Mouse (Mus musculus): ENCODE results near the gene Pi4ka. TPM values are rescaled to one million over a fixed set of nuclear protein-coding genes. Genes with fewer than 3 reads are reported as not detected.

The Pi4ka gene
- polyA plus RNA-seq, 1 experiment from 2014 or later = 15.5 TPM

DNA sequence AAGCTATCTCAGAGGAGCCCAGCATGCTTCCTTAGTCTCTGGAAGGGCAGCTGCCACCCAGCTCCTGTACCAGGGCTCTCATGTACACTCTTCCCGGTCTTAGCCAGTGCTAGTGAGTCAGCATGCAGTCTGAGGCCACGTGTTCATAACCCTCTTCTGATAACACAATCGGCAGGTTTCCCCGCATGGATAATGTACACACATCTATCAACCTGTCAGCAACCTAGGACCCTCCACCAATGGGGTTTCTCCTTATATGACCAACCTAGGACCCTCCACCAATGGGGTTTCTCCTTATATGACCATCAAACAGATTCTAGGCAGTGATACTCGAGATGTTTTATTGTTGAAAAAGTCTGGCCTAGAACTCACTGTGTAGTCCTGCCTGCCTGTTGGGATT lies 138.2 kb downstream of the Pi4ka start:
- Histone ChIP-seq H3K4me1 (replicated peaks; ENCODE audit: control insufficient read depth, insufficient read depth) (no peaks in the 10 kb centered on the region), H3K27me3 (ENCODE audit: control insufficient read depth, insufficient read depth, low read length) (no peaks in the 10 kb centered on the region), H3K4me3 (ENCODE audit: low read depth, low read length) (no peak overlapping the region), H3K36me3 (ENCODE audit: control insufficient read depth, insufficient read depth, low read length) (no peaks in the 10 kb centered on the region), H3K9ac (ENCODE audit: low read length) (no peak overlapping the region), H3K27ac (replicated peaks) (no peak overlapping the region), H3K4me2 (replicated peaks; ENCODE audit: low read depth) (no peak overlapping the region), H3K9me3 (ENCODE audit: control insufficient read depth, low read length) (0 out of 2 replicates have a peak, but pooled peaks cover 4% of the 10 kb centered on the region)
- 36% methylated on average over 5 of the region's 5 CpGs for WGBS
- peak; percentile 83 for ATAC-seq (ENCODE audit: low FRiP score, low TSS enrichment)
- no peak for TF ChIP-seq CTCF (IDR thresholded peaks at IDR 0.05; ENCODE audit: low read depth)
- TF ChIP-seq EP300 (optimal IDR thresholded peaks at IDR 0.05) = no peak
- peak; percentile 33 for DNase-seq (ENCODE audit: low spot score)

DNA sequence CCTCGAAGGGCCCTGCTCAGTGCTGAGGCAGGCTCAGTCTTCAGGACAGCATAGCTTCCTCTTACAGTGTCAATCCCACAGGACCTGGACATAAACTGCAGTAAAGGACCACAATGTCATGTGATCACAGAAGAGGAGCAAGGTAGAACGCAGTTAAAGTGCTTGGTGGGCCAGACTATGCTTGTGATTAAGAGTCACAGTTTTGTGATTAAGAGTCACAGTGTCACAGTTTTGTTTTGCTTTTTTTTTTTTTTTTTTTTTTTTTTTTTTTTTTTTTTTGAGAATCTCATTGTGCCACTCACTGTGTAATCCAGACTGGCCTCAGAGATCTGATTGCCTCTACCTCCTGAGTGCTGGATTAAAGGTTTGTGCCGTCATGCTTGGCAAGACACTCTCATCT lies 140.0 kb downstream of the Pi4ka start:
- H3K9ac ChIP-seq (ENCODE audit: low read length) = no peak overlapping the region
- no peaks in the 10 kb centered on the region for H3K36me3 ChIP-seq (ENCODE audit: control insufficient read depth, insufficient read depth, low read length)
- no peak overlapping the region for H3K27ac ChIP-seq (replicated peaks)
- DNase-seq (ENCODE audit: low spot score) (no peak), ATAC-seq (ENCODE audit: low FRiP score, low TSS enrichment) (no peak)
- H3K4me3 ChIP-seq (ENCODE audit: low read depth, low read length) = no peak overlapping the region
- H3K9me3 ChIP-seq (ENCODE audit: control insufficient read depth, low read length) = 0 out of 2 replicates have a peak, but pooled peaks cover 4% of the 10 kb centered on the region
- H3K27me3 ChIP-seq (ENCODE audit: control insufficient read depth, insufficient read depth, low read length) = no peaks in the 10 kb centered on the region
- 75% methylated on average over 3 of the region's 3 CpGs for WGBS
- no peak for TF ChIP-seq CTCF (IDR thresholded peaks at IDR 0.05; ENCODE audit: low read depth)
- H3K4me2 ChIP-seq (replicated peaks; ENCODE audit: low read depth) = no peak overlapping the region
- H3K4me1 ChIP-seq (replicated peaks; ENCODE audit: control insufficient read depth, insufficient read depth) = no peaks in the 10 kb centered on the region

DNA sequence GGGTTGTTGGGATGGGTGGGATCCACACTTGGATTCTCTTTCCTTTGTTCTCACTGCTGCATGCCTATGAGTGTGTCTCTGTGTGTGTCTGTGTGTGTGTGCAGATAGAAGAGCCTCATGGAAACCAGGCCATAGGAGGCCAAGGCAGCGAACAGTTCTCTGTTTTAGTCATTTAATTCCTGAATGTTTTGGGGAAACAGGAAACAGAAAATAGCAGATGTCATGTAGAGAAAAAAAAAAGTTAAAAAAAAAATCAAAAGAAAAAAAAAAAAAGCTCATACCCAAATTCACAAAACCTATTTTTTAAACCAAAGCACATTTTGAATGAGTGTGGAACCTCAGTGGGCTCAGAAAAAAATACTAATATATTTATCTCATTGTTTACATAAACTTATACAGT lies 144.8 kb downstream of the Pi4ka start:
- peaks cover 16% of the 10 kb centered on the region; the same call in 1 of the 2 replicates for H3K36me3 ChIP-seq (ENCODE audit: control insufficient read depth, insufficient read depth, low read length)
- 78% methylated on average over 1 of the region's 1 CpGs for WGBS

DNA sequence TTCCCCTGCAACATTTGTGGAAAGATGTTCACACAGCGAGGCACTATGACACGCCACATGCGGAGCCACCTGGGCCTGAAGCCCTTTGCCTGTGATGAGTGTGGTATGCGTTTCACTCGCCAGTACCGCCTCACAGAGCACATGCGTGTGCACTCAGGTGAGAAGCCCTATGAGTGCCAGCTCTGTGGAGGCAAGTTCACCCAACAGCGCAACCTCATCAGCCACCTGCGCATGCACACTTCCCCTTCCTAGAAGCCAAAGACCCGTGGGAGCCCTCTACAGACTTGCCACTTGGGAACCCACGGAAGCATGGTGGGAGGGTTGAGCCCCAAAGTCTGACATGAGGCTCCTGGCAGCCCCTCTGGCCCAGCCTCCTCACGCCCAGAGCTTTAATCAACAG lies 147.2 kb downstream of the Pi4ka start:
- ATAC-seq (ENCODE audit: low FRiP score, low TSS enrichment) (no peak), DNase-seq (ENCODE audit: low spot score) (no peak)
- 0 out of 2 replicates have a peak, but pooled peaks cover 3% of the 10 kb centered on the region for H3K4me1 ChIP-seq (replicated peaks; ENCODE audit: control insufficient read depth, insufficient read depth)
- H3K4me2 ChIP-seq (replicated peaks; ENCODE audit: low read depth) = no peak overlapping the region
- no peaks in the 10 kb centered on the region for H3K9me3 ChIP-seq (ENCODE audit: control insufficient read depth, low read length)
- TF ChIP-seq CTCF (IDR thresholded peaks at IDR 0.05; ENCODE audit: low read depth) = no peak
- no peak for TF ChIP-seq EP300 (optimal IDR thresholded peaks at IDR 0.05)
- H3K27ac ChIP-seq (replicated peaks) = no peak overlapping the region
- H3K27me3 ChIP-seq (ENCODE audit: control insufficient read depth, insufficient read depth, low read length) = no peaks in the 10 kb centered on the region
- WGBS = 96% methylated on average over 12 of the region's 12 CpGs
- H3K4me3 ChIP-seq (ENCODE audit: low read depth, low read length) = no peak overlapping the region
- no peak overlapping the region for H3K9ac ChIP-seq (ENCODE audit: low read length)
- peaks cover 16% of the 10 kb centered on the region; the same call in 1 of the 2 replicates for H3K36me3 ChIP-seq (ENCODE audit: control insufficient read depth, insufficient read depth, low read length)

More for the DNA sequence above, 144.8 kb downstream of the Pi4ka start:
- Histone ChIP-seq H3K27ac (replicated peaks) (no peak overlapping the region), H3K4me3 (ENCODE audit: low read depth, low read length) (no peak overlapping the region), H3K4me2 (replicated peaks; ENCODE audit: low read depth) (no peak overlapping the region), H3K9me3 (ENCODE audit: control insufficient read depth, low read length) (no peaks in the 10 kb centered on the region), H3K4me1 (replicated peaks; ENCODE audit: control insufficient read depth, insufficient read depth) (no peaks in the 10 kb centered on the region), H3K9ac (ENCODE audit: low read length) (no peak overlapping the region), H3K27me3 (ENCODE audit: control insufficient read depth, insufficient read depth, low read length) (no peaks in the 10 kb centered on the region)
- no peak for DNase-seq (ENCODE audit: low spot score)
- TF ChIP-seq EP300 (optimal IDR thresholded peaks at IDR 0.05) (no peak), CTCF (IDR thresholded peaks at IDR 0.05; ENCODE audit: low read depth) (no peak)
- ATAC-seq (ENCODE audit: low FRiP score, low TSS enrichment) = no peak

DNA sequence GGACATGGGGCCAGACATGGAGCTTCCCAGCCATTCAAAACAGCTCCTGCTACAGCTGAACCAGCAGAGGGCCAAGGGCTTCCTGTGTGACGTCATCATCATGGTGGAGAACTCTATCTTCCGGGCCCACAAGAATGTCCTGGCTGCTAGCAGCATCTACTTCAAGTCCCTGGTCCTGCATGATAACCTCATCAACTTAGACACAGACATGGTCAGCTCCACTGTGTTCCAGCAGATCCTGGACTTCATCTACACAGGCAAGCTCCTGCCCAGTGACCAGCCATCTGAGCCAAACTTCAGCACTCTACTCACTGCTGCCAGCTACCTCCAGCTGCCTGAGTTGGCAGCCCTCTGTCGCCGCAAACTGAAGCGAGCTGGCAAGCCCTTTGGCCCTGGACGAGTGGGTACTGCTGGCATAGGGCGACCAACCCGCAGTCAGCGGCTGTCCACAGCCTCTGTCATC lies 148.7 kb downstream of the Pi4ka start:
- H3K36me3 ChIP-seq (ENCODE audit: control insufficient read depth, insufficient read depth, low read length) = peaks cover 16% of the 10 kb centered on the region; the same call in 1 of the 2 replicates
- H3K4me3 ChIP-seq (ENCODE audit: low read depth, low read length) = no peak overlapping the region
- peak; percentile 24; the same call in 1 of the 2 replicates for TF ChIP-seq CTCF (IDR thresholded peaks at IDR 0.05; ENCODE audit: low read depth)
- no peak for TF ChIP-seq EP300 (optimal IDR thresholded peaks at IDR 0.05)
- H3K9me3 ChIP-seq (ENCODE audit: control insufficient read depth, low read length) = no peaks in the 10 kb centered on the region
- DNase-seq (ENCODE audit: low spot score) = no peak
- no peak overlapping the region for H3K4me2 ChIP-seq (replicated peaks; ENCODE audit: low read depth)
- H3K27me3 ChIP-seq (ENCODE audit: control insufficient read depth, insufficient read depth, low read length) = no peaks in the 10 kb centered on the region
- no peak overlapping the region for H3K27ac ChIP-seq (replicated peaks)
- 0 out of 2 replicates have a peak, but pooled peaks cover 4% of the 10 kb centered on the region for H3K4me1 ChIP-seq (replicated peaks; ENCODE audit: control insufficient read depth, insufficient read depth)
- ATAC-seq (ENCODE audit: low FRiP score, low TSS enrichment) = no peak
- H3K9ac ChIP-seq (ENCODE audit: low read length) = no peak overlapping the region
- WGBS = 86% methylated on average over 9 of the region's 9 CpGs

DNA sequence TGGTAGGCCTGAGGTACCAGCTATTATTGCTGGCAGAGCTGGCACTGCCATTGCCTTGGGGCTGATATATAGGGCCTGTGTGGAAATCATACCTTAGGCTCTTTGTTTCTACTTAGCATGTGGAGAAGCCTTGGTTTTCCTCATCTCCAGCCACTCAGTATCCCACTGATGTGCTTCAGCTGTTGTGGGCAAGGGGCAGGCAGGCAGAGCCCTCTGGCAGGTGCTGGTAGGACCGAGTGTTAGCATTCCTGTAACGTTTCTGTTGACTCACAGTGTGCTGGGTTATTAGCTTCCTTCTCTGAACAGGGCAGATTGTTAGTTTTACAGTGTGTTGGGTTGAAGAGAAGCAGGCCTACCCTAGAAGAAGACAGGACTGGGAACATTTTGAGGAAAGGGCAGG lies 150.8 kb downstream of the Pi4ka start:
- Histone ChIP-seq H3K4me3 (ENCODE audit: low read depth, low read length) (no peak overlapping the region), H3K27me3 (ENCODE audit: control insufficient read depth, insufficient read depth, low read length) (no peaks in the 10 kb centered on the region), H3K4me1 (replicated peaks; ENCODE audit: control insufficient read depth, insufficient read depth) (0 out of 2 replicates have a peak, but pooled peaks cover 7% of the 10 kb centered on the region), H3K4me2 (replicated peaks; ENCODE audit: low read depth) (no peak overlapping the region), H3K36me3 (ENCODE audit: control insufficient read depth, insufficient read depth, low read length) (peaks cover 16% of the 10 kb centered on the region; the same call in 1 of the 2 replicates), H3K27ac (replicated peaks) (no peak overlapping the region), H3K9ac (ENCODE audit: low read length) (no peak overlapping the region), H3K9me3 (ENCODE audit: control insufficient read depth, low read length) (no peaks in the 10 kb centered on the region)
- ATAC-seq (ENCODE audit: low FRiP score, low TSS enrichment) = no peak
- WGBS = 41% methylated on average over 2 of the region's 2 CpGs
- no peak for TF ChIP-seq EP300 (optimal IDR thresholded peaks at IDR 0.05)
- no peak for TF ChIP-seq CTCF (IDR thresholded peaks at IDR 0.05; ENCODE audit: low read depth)
- no peak for DNase-seq (ENCODE audit: low spot score)

Data from stomach, postnatal 0 days (tissue).